Mouse (Mus musculus) MEL (cell line): ENCODE measurements around the gene Clrn1. TPM values are rescaled to one million over a fixed set of nuclear protein-coding genes. Genes with fewer than 3 reads are reported as not detected.

Source experiments
- DNase-seq: peaks from one replicate; pipeline ENCODE4 v3.0.0; 2011; ENCODE audit warnings: low read depth, low spot score
- H3K27ac ChIP-seq: 2 replicates; pipeline ENCODE4 v1.5.1; 2012; ENCODE audit warnings: low read depth, mild to moderate bottlenecking, control low read depth, low read length, moderate library complexity; ENCODE audit not compliant: control insufficient read depth
- H3K27me3 ChIP-seq, 2 experiments: fragments of 150-350 bp in 1 of 2; sonication (generic) in 1 of 2; 2 replicates each; pipeline ENCODE4 v1.6.1; 2012; ENCODE audit warnings: low read length in 2 of 2, mild to moderate bottlenecking in 2 of 2, improper control_type of control experiment in 1 of 2, moderate library complexity in 1 of 2; ENCODE audit not compliant: insufficient read depth in 2 of 2, control insufficient read depth in 1 of 2
- H3K36me3 ChIP-seq, 2 experiments: 2 replicates each; pipeline ENCODE4 v1.6.1; 2012 to 2014; ENCODE audit warnings: low read length in 2 of 2, improper control_type of control experiment in 1 of 2, inconsistent platforms in 1 of 2, mild to moderate bottlenecking in 1 of 2; ENCODE audit not compliant: insufficient read depth in 2 of 2, control insufficient read depth in 1 of 2
- H3K4me1 ChIP-seq, 2 experiments: fragments of 150-350 bp in 1 of 2; sonication (generic) in 1 of 2; 2 replicates each; pipeline ENCODE4 v1.6.1; 2012; ENCODE audit warnings: low read length in 2 of 2, improper control_type of control experiment in 1 of 2, mild to moderate bottlenecking in 1 of 2; ENCODE audit not compliant: insufficient read depth in 2 of 2, control insufficient read depth in 1 of 2
- H3K4me3 ChIP-seq, 2 experiments: fragments of 150-350 bp in 1 of 2; sonication (generic) in 1 of 2; 2 replicates each; pipeline ENCODE4 v1.5.1; 2012; ENCODE audit warnings: low read depth in 2 of 2, low read length in 2 of 2, mild to moderate bottlenecking in 2 of 2, moderate library complexity in 2 of 2, control low read depth in 1 of 2, improper control_type of control experiment in 1 of 2; ENCODE audit not compliant: control insufficient read depth in 1 of 2, insufficient read depth in 1 of 2
- H3K79me2 ChIP-seq: 2 replicates; pipeline ENCODE4 v1.6.1; 2012; ENCODE audit warnings: mild to moderate bottlenecking, low read length, moderate library complexity; ENCODE audit not compliant: control insufficient read depth, poor library complexity, insufficient read depth
- H3K9ac ChIP-seq: 2 replicates; pipeline ENCODE4 v1.6.1; 2012; ENCODE audit warnings: low read depth, mild to moderate bottlenecking, control low read depth, low read length, moderate library complexity; ENCODE audit not compliant: control insufficient read depth, poor library complexity, severe bottlenecking
- H3K9me3 ChIP-seq: fragments of 150-350 bp; sonication (generic); replicated peaks from 2 replicates; pipeline ENCODE4 v1.6.1; 2012; ENCODE audit warnings: mild to moderate bottlenecking, low read length, improper control_type of control experiment, moderate library complexity; ENCODE audit not compliant: insufficient read depth
- BHLHE40 ChIP-seq: IDR thresholded peaks from 2 replicates; pipeline ENCODE4 v1.6.1; 2012; ENCODE audit warnings: low read depth, mild to moderate bottlenecking, inconsistent platforms, low read length, improper control_type of control experiment, borderline replicate concordance
- CHD1 ChIP-seq: IDR thresholded peaks from 2 replicates; pipeline ENCODE4 v1.6.1; 2012; ENCODE audit warnings: low read depth, mild to moderate bottlenecking, inconsistent platforms, low read length, improper control_type of control experiment
- E2F4 ChIP-seq: IDR thresholded peaks from 2 replicates; pipeline ENCODE4 v1.6.1; 2011; ENCODE audit warnings: low read depth, low read length, improper control_type of control experiment, borderline replicate concordance
- EP300 ChIP-seq, 2 experiments: IDR thresholded peaks; 2 replicates each; pipeline ENCODE4 v1.6.1; 2011; ENCODE audit warnings: improper control_type of control experiment in 2 of 2, low read length in 2 of 2, low read depth in 1 of 2, mild to moderate bottlenecking in 1 of 2
- GABPA ChIP-seq: IDR thresholded peaks from 2 replicates; pipeline ENCODE4 v1.6.1; 2012; ENCODE audit warnings: low read depth, mild to moderate bottlenecking, inconsistent platforms, low read length, improper control_type of control experiment, moderate library complexity
- HCFC1 ChIP-seq: IDR thresholded peaks from 2 replicates; pipeline ENCODE4 v1.6.1; 2012; ENCODE audit warnings: low read depth, mild to moderate bottlenecking, inconsistent platforms, low read length, improper control_type of control experiment, moderate library complexity
- KAT2A ChIP-seq: conservative IDR thresholded peaks from 2 replicates; pipeline ENCODE4 v1.6.1; 2012; ENCODE audit warnings: low read depth, low read length, improper control_type of control experiment, inconsistent platforms
- MAX ChIP-seq: IDR thresholded peaks from 2 replicates; pipeline ENCODE4 v1.6.1; 2011; ENCODE audit warnings: low read length, improper control_type of control experiment
- MEF2A ChIP-seq: IDR thresholded peaks from 2 replicates; pipeline ENCODE4 v1.6.1; 2014; ENCODE audit warnings: low read depth, mild to moderate bottlenecking, inconsistent platforms, low read length, improper control_type of control experiment; ENCODE audit not compliant: poor library complexity, insufficient replicate concordance, severe bottlenecking; ENCODE audit errors: extremely low read depth
- MXI1 ChIP-seq: IDR thresholded peaks from 2 replicates; pipeline ENCODE4 v1.6.1; 2011; ENCODE audit warnings: mild to moderate bottlenecking, low read depth, low read length, improper control_type of control experiment
- MYB ChIP-seq: IDR thresholded peaks from 2 replicates; pipeline ENCODE4 v1.6.1; 2011; ENCODE audit warnings: mild to moderate bottlenecking, low read depth, low read length, improper control_type of control experiment
- MYC ChIP-seq: IDR thresholded peaks from 2 replicates; pipeline ENCODE4 v1.6.1; 2011; ENCODE audit warnings: low read depth, mild to moderate bottlenecking, low read length, improper control_type of control experiment, moderate library complexity
- POLR2AphosphoS2 ChIP-seq: IDR thresholded peaks from 2 replicates; pipeline ENCODE4 v1.6.1; 2011; ENCODE audit warnings: low read length, improper control_type of control experiment
- RAD21 ChIP-seq: IDR thresholded peaks from 2 replicates; pipeline ENCODE4 v1.6.1; 2011; ENCODE audit warnings: mild to moderate bottlenecking, low read depth, low read length, improper control_type of control experiment
- RCOR1 ChIP-seq: IDR thresholded peaks from 2 replicates; pipeline ENCODE4 v1.6.1; 2012; ENCODE audit warnings: low read depth, mild to moderate bottlenecking, inconsistent platforms, low read length, improper control_type of control experiment
- TBP ChIP-seq: IDR thresholded peaks from 2 replicates; pipeline ENCODE4 v1.8.0; 2011; ENCODE audit warnings: low read depth, low read length, improper control_type of control experiment
- UBTF ChIP-seq: IDR thresholded peaks from 2 replicates; pipeline ENCODE4 v1.6.1; 2012; ENCODE audit warnings: low read depth, mild to moderate bottlenecking, inconsistent platforms, low read length, improper control_type of control experiment, moderate library complexity, borderline replicate concordance; ENCODE audit not compliant: insufficient read depth
- USF2 ChIP-seq, 2 experiments: IDR thresholded peaks; 2 replicates each; pipeline ENCODE4 v1.6.1; 2011 to 2012; ENCODE audit warnings: improper control_type of control experiment in 2 of 2, low read length in 2 of 2, borderline replicate concordance in 1 of 2, inconsistent platforms in 1 of 2, low read depth in 1 of 2, mild to moderate bottlenecking in 1 of 2; ENCODE audit not compliant: insufficient read depth in 1 of 2
- ZC3H11A ChIP-seq: IDR thresholded peaks from 2 replicates; pipeline ENCODE4 v1.6.1; 2012; ENCODE audit warnings: low read depth, mild to moderate bottlenecking, inconsistent platforms, low read length, improper control_type of control experiment
- polyA plus RNA-seq, 2 experiments: library from polyadenylated mRNA; stranded (reverse) in 1 of 2; unstranded in 1 of 2; fragments of >175 nt in 1 of 2; fragments of >200 nt in 1 of 2; gene quantifications; 2 replicates each; pipeline versions ENCODE4 v1.2.1 to v1.2.4; 2012; ENCODE audit warnings: low replicate concordance in 2 of 2, low read depth in 1 of 2; ENCODE audit not compliant: insufficient read length in 2 of 2, insufficient read depth in 1 of 2, missing spikeins in 1 of 2
- total RNA-seq: library from RNA; depleted of rRNA; stranded (reverse); fragments of 300-350 nt; gene quantifications from 2 replicates; pipeline ENCODE4 v1.2.3, GENCODE M21; 2012

Clrn1 gene
- total and polyA plus RNA-seq, 3 experiments = not detected

DNA sequence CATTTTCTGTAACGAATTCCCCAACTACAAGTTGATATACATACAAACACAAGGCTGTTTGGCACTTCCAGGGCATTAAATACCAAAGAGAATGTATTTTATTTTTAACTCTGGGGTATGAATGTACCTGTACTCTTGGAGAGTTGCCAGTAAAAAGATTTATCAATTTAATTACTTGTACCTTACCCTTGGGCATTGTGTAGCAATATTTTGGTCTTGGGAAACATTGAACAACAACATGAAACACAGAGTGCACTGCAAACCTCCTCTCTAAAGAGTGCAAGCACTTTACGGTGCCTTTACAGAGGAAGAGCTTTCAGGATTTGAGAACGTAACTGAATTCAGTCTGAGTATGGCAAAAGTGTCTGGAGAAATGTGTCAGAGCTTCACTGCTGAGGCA lies 9.4 kb upstream of the Clrn1 start:
- Histone ChIP-seq H3K4me3 (no peak overlapping the region), H3K9me3 (no peaks in the 10 kb centered on the region), H3K27ac (no peak overlapping the region), H3K36me3 (no peaks in the 10 kb centered on the region), H3K9ac (no peak overlapping the region), H3K79me2 (no peaks in the 10 kb centered on the region), H3K27me3 (peaks cover 2% of the 10 kb centered on the region in 2 experiments; a peak in 1 of 4 replicates), H3K4me1 (no peaks in the 10 kb centered on the region)
- no peak for DNase-seq
- TF ChIP-seq ZC3H11A = no peak
- no peak for TF ChIP-seq KAT2A
- TF ChIP-seq GABPA = no peak
- TF ChIP-seq POLR2AphosphoS2 = no peak
- no peak for TF ChIP-seq MXI1
- no peak for TF ChIP-seq MYC
- no peak for TF ChIP-seq MAX
- no peak for TF ChIP-seq MEF2A
- no peak for TF ChIP-seq RAD21
- no peak for TF ChIP-seq CHD1
- no peak for TF ChIP-seq BHLHE40
- no peak for TF ChIP-seq USF2 (IDR thresholded peaks at IDR 0.05; ENCODE audit: borderline replicate concordance in 1 of 2, insufficient read depth in 1 of 2, low read depth in 1 of 2, low read length in 2 of 2)
- TF ChIP-seq RCOR1 = no peak

DNA sequence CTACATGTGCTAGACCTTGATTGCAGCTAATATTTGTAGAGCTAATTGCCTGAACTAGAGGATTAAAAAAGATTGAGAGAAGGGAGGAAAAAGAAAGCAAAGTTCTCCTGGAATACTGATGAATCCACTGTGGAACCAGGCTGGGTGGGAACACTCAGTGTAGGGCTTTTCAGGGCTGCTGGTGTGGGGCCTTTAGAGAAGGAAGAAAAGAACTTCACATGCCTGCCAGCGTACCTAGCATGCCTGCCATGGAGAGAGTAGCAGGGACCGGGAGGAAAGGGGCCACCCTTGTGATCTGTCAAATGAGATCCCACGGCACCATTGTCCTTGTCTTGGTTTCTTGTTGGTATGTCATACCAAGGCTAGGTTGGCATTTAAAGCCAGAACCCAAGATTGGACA lies 4.5 kb upstream of the Clrn1 start:
- Histone ChIP-seq H3K4me1 (no peaks in the 10 kb centered on the region), H3K9me3 (no peaks in the 10 kb centered on the region), H3K36me3 (no peaks in the 10 kb centered on the region), H3K4me3 (no peak overlapping the region), H3K27me3 (peaks cover 0 to 1% of the 10 kb centered on the region in 2 experiments; a peak in 1 of 4 replicates), H3K9ac (no peak overlapping the region), H3K27ac (no peak overlapping the region), H3K79me2 (no peaks in the 10 kb centered on the region)
- no peak for DNase-seq
- no peak for TF ChIP-seq GABPA
- no peak for TF ChIP-seq RCOR1
- TF ChIP-seq MYB = no peak
- no peak for TF ChIP-seq HCFC1
- no peak for TF ChIP-seq KAT2A
- TF ChIP-seq TBP = no peak
- no peak for TF ChIP-seq E2F4
- TF ChIP-seq UBTF = no peak
- TF ChIP-seq EP300 (IDR thresholded peaks at IDR 0.05; ENCODE audit: low read depth in 1 of 2, low read length in 2 of 2) = no peak
